Mouse (Mus musculus) forebrain, embryonic 14.5 days (tissue): ENCODE measurements around the gene BC107364. TPM values are rescaled to one million over a fixed set of nuclear protein-coding genes. Genes with fewer than 3 reads are reported as not detected.

Experiments
- polyA plus RNA-seq: library from polyadenylated mRNA; unstranded; fragments of >200 nt; fragmentation: Nextera tagmentation; extraction: Ambion mirVana; gene quantifications from 2 replicates; pipeline ENCODE4 v1.2.1, GENCODE M21; 2014

Gene BC107364
- polyA plus RNA-seq, 1 experiment from 2014 or later, result not detected

Other genes starting within 250 kb of the BC107364 start
- 80.7 and 96.3 TPM in 2 replicates for gene Bola1, start 232.6 kb downstream of the BC107364 start, polyA plus RNA-seq
- 1.7 TPM in 1 of 2 replicates, not detected in the other for gene Hist2h2ab, start 232.4 kb downstream of the BC107364 start, polyA plus RNA-seq
- gene Hist2h2ac, start 231.4 kb downstream of the BC107364 start, polyA plus RNA-seq, result 3.4 and 7.5 TPM in 2 replicates
- 11.8 and 12.5 TPM in 2 replicates for gene Hist2h2be, start 231.2 kb downstream of the BC107364 start, polyA plus RNA-seq
- 5.2 and 9.1 TPM in 2 replicates for gene Hist2h3c2, start 213.2 kb downstream of the BC107364 start, polyA plus RNA-seq
- gene Hist2h2aa2, start 212.0 kb downstream of the BC107364 start, polyA plus RNA-seq, result 58.1 and 74.2 TPM in 2 replicates
- gene Hist2h2aa1, start 206.8 kb downstream of the BC107364 start, polyA plus RNA-seq, result 23.1 and 35.7 TPM in 2 replicates
- 0.85 TPM in 1 of 2 replicates, not detected in the other for gene Hist2h3c1, start 205.6 kb downstream of the BC107364 start, polyA plus RNA-seq
- 3.8 and 8.1 TPM in 2 replicates for gene Hist2h4, start 189.0 kb downstream of the BC107364 start, polyA plus RNA-seq
- gene Hist2h3b, start 183.7 kb downstream of the BC107364 start, polyA plus RNA-seq, result 42.3 and 52.1 TPM in 2 replicates
- 10.8 and 17.6 TPM in 2 replicates for gene Hist2h2bb, start 182.6 kb downstream of the BC107364 start, polyA plus RNA-seq
- gene Fcgr1, start 158.3 kb downstream of the BC107364 start, polyA plus RNA-seq, result 1.5 and 1.6 TPM in 2 replicates
- gene Hfe2, start 72.9 kb upstream of the BC107364 start, polyA plus RNA-seq, result 0.41 and 0.52 TPM in 2 replicates
- gene Txnip, start 105.7 kb upstream of the BC107364 start, polyA plus RNA-seq, result 60.7 and 79.0 TPM in 2 replicates
- gene Gm16253, start 124.7 kb upstream of the BC107364 start, polyA plus RNA-seq, result 0.45 TPM in 1 of 2 replicates, not detected in the other
- 8.0 and 8.2 TPM in 2 replicates for gene Polr3gl, start 141.9 kb upstream of the BC107364 start, polyA plus RNA-seq
- gene Ankrd34a, start 144.3 kb upstream of the BC107364 start, polyA plus RNA-seq, result 11.8 and 14.9 TPM in 2 replicates
- 7.4 and 7.8 TPM in 2 replicates for gene Lix1l, start 148.8 kb upstream of the BC107364 start, polyA plus RNA-seq
- 132 and 136 TPM in 2 replicates for gene Rbm8a, start 177.6 kb upstream of the BC107364 start, polyA plus RNA-seq
- 56.6 and 64.4 TPM in 2 replicates for gene Pex11b, start 183.1 kb upstream of the BC107364 start, polyA plus RNA-seq
- gene Gm42957, start 183.2 kb upstream of the BC107364 start, polyA plus RNA-seq, result 0.13 and 0.14 TPM in 2 replicates
- gene Itga10, start 193.3 kb upstream of the BC107364 start, polyA plus RNA-seq, result 0.38 and 0.39 TPM in 2 replicates
- 1.1 and 1.9 TPM in 2 replicates for gene Ankrd35, start 217.8 kb upstream of the BC107364 start, polyA plus RNA-seq
- gene Pias3, start 244.1 kb upstream of the BC107364 start, polyA plus RNA-seq, result 14.8 and 21.3 TPM in 2 replicates